Mouse (Mus musculus): Measurements from ENCODE around the gene Tigd3. TPM values are rescaled to one million over a fixed set of nuclear protein-coding genes. Genes with fewer than 3 reads are reported as not detected.

Tigd3 gene
- polyA plus RNA-seq, 1 experiment = 0.52 TPM

DNA sequence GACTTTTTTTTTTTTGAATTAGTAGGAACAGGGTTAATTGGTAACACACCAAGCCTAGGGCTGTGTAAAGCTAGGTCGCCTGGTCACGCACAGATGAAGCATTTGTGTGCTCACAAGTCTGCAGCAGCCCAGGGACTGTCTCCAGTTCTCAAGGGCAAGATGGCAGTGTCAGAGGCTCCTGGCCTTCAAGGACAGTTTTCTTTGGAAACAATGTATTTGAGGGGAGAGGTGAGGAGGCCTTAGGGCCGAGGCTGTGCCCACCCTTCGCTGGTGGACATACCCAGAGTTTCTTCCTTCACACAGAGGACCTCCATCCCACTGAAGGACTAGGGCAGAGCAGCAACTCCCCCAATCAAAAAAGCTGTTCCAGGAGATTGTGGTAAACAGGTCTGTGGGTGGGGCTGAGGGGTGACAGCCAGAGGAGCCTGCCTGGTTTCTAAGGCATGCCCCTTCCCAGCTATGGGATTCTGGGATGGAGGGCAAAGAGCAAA lies 46.6 kb downstream of the Tigd3 start:
- no peak for TF ChIP-seq CTCF (conservative IDR thresholded peaks at IDR 0.05; ENCODE audit: insufficient read depth, insufficient read length, low read depth, low read length)
- TF ChIP-seq POLR2A (IDR thresholded peaks at IDR 0.05; ENCODE audit: low read depth, low read length) = no peak
- Histone ChIP-seq H3K4me3 (ENCODE audit: insufficient read depth, low read depth, low read length) (peak overlapping the region; percentile 37), H3K27ac (ENCODE audit: insufficient read depth, low read depth, low read length) (peak overlapping the region; percentile 97)

DNA sequence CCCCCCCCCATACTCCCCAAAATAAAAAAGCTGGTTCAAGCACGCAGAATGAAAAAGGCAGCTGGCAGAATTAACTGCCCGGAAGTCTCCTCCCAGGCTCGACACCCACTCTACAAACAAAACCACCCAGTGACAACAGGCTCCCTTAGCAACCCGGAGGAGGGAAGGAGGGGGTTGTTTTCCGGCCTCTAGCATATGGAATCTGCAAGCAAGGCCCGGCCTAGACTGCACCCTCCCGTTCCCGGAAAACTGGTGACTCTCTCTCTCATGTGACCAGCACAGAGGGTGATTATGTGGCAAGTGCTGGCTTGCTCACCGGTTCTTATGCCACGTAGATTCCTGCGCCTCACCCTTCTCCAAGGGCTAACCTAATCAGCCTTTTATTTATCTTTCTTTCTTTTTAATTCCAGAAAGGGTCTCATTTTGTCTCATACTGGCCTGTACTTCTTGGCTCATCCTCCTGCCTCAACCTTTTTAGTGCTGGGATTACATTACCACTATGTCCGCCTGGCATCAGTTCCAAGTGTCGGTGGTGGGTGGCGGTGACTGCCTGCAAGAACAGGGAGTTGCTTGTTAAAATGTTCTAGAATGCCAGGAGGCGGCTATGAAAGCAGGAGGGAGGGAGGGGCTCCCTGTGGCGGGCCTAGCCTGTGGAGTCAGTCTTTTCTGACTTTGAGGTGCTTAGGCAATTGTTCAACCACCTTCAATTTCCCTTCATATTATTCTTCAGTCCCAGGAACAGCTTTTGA lies 47.2 kb downstream of the Tigd3 start:
- peaks cover 11% of the 10 kb centered on the region for H3K36me3 ChIP-seq (ENCODE audit: control insufficient read depth, insufficient read depth, low read length)
- DNase-seq = peak; percentile 96
- H3K4me1 ChIP-seq (ENCODE audit: control insufficient read depth, insufficient read depth, low read length) = peaks cover 35% of the 10 kb centered on the region
- peak overlapping the region; percentile 59 for H3K4me3 ChIP-seq (ENCODE audit: insufficient read depth, low read depth, low read length)
- peak overlapping the region; percentile 97 for H3K27ac ChIP-seq (ENCODE audit: insufficient read depth, low read depth, low read length)
- no peaks in the 10 kb centered on the region for H3K27me3 ChIP-seq (replicated peaks; ENCODE audit: control insufficient read depth, insufficient read depth, low read length)
- TF ChIP-seq CTCF (conservative IDR thresholded peaks at IDR 0.05; ENCODE audit: insufficient read depth, insufficient read length, low read depth, low read length) = no peak
- no peak for TF ChIP-seq POLR2A (IDR thresholded peaks at IDR 0.05; ENCODE audit: low read depth, low read length)
- under 1% methylated on average over 16 of the region's 16 CpGs for WGBS

More for the DNA sequence above, 46.6 kb downstream of the Tigd3 start:
- H3K4me1 ChIP-seq (ENCODE audit: control insufficient read depth, insufficient read depth, low read length) = peaks cover 35% of the 10 kb centered on the region
- WGBS = 23% methylated on average over 4 of the region's 4 CpGs
- peaks cover 11% of the 10 kb centered on the region for H3K36me3 ChIP-seq (ENCODE audit: control insufficient read depth, insufficient read depth, low read length)
- DNase-seq = no peak
- no peaks in the 10 kb centered on the region for H3K27me3 ChIP-seq (replicated peaks; ENCODE audit: control insufficient read depth, insufficient read depth, low read length)

DNA sequence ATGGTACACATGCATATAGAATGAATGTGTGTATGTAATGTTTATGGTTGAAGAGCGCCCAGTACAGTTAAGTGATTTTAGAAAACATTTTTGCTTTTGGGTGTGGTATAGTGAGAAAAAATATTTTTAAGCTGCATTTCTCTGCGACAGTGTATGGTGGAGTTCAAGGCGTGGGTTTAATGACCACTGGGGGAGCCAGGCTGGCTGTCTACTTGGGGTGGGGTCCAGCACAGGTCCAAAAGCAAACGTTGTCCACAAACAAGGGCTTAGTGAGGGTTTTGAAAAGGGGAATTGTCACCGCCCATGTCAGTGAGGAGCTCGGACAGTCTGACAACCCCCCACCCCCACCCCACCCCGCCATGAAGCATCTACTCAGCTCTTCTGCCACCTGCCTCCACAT lies 47.8 kb downstream of the Tigd3 start:
- no peak for DNase-seq
- TF ChIP-seq CTCF (conservative IDR thresholded peaks at IDR 0.05; ENCODE audit: insufficient read depth, insufficient read length, low read depth, low read length) = no peak
- no peak for TF ChIP-seq POLR2A (IDR thresholded peaks at IDR 0.05; ENCODE audit: low read depth, low read length)
- Histone ChIP-seq H3K4me3 (ENCODE audit: insufficient read depth, low read depth, low read length) (peak overlapping the region; percentile 59), H3K27ac (ENCODE audit: insufficient read depth, low read depth, low read length) (peak overlapping the region; percentile 97), H3K36me3 (ENCODE audit: control insufficient read depth, insufficient read depth, low read length) (peaks cover 11% of the 10 kb centered on the region), H3K4me1 (ENCODE audit: control insufficient read depth, insufficient read depth, low read length) (peaks cover 35% of the 10 kb centered on the region), H3K27me3 (replicated peaks; ENCODE audit: control insufficient read depth, insufficient read depth, low read length) (no peaks in the 10 kb centered on the region)
- WGBS = under 1% methylated on average over 7 of the region's 7 CpGs

DNA sequence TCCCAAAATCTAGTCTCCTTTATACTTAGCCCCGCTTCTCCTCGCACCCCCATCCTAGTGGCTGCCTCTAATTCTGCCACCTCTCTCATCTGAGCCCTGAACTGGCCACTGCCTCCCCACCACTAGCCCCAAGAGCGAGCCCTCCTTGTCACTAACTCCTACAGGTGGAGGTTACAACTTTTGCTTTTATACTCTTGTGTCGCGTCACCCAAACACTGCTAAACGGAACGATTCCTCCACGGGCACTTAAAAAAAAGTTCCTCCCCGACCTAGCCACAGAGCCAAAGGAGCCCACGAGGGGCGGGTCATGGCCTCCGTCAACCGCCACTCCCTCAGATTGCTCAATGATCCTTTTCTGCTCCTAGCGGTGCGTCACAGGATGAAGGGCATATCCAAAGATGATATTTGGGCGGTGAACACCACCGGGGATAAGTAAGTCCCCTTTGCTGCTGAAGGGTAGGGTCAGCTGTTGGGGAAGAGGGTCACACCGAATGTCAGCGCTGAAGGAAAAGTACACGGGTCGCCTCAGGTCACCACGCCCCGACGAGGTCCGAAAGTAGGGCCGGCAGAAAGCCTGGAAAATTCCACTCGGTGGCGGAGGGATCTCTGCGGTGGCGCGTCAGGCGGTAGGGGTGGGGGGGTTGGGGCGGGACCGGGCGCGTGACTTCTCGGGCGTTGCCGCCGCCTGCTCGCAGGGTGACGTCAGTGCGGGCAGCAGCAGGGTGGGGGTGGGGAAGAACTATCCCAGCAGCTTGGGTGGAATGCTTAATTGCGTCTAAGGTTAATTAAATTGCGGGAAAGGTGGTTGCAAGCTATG lies 48.4 kb downstream of the Tigd3 start:
- under 1% methylated on average over 45 of the region's 45 CpGs for WGBS
- peak; percentile 99 for DNase-seq

DNA sequence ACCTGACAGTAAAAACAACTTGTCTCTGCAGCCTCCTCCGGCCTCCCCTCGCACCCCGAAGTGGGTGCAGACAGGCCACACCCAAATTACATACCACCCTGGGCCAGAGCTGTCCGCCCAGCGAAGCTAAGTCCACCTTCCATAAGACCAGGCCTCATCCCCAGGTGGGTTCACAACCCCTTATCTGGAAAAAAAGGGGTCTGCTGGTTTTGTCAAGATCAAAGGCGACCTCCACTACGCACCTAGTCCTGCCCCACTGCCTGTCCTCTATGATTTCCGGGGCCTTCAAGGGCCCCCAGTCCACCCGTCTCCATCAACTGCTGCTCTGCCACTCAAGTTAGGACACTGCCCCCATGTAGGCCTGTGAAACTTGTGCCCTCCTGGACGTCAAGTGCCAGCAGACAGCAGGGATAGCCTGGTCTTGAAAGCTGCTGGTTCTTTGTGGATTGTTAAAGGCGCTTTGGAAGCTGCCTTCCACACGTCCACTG lies 49.1 kb downstream of the Tigd3 start:
- Histone ChIP-seq H3K27me3 (replicated peaks; ENCODE audit: control insufficient read depth, insufficient read depth, low read length) (no peaks in the 10 kb centered on the region), H3K4me1 (ENCODE audit: control insufficient read depth, insufficient read depth, low read length) (peaks cover 33% of the 10 kb centered on the region)

More for the DNA sequence above, 48.4 kb downstream of the Tigd3 start:
- peaks cover 34% of the 10 kb centered on the region for H3K4me1 ChIP-seq (ENCODE audit: control insufficient read depth, insufficient read depth, low read length)
- H3K4me3 ChIP-seq (ENCODE audit: insufficient read depth, low read depth, low read length) = peak overlapping the region; percentile 97
- no peaks in the 10 kb centered on the region for H3K27me3 ChIP-seq (replicated peaks; ENCODE audit: control insufficient read depth, insufficient read depth, low read length)
- 0 out of 2 replicates have a peak, but pooled peaks have one; percentile 16 for TF ChIP-seq CTCF (conservative IDR thresholded peaks at IDR 0.05; ENCODE audit: insufficient read depth, insufficient read length, low read depth, low read length)
- TF ChIP-seq POLR2A (IDR thresholded peaks at IDR 0.05; ENCODE audit: low read depth, low read length) = peak; percentile 100
- peaks cover 11% of the 10 kb centered on the region for H3K36me3 ChIP-seq (ENCODE audit: control insufficient read depth, insufficient read depth, low read length)
- peak overlapping the region; percentile 97 for H3K27ac ChIP-seq (ENCODE audit: insufficient read depth, low read depth, low read length)

DNA sequence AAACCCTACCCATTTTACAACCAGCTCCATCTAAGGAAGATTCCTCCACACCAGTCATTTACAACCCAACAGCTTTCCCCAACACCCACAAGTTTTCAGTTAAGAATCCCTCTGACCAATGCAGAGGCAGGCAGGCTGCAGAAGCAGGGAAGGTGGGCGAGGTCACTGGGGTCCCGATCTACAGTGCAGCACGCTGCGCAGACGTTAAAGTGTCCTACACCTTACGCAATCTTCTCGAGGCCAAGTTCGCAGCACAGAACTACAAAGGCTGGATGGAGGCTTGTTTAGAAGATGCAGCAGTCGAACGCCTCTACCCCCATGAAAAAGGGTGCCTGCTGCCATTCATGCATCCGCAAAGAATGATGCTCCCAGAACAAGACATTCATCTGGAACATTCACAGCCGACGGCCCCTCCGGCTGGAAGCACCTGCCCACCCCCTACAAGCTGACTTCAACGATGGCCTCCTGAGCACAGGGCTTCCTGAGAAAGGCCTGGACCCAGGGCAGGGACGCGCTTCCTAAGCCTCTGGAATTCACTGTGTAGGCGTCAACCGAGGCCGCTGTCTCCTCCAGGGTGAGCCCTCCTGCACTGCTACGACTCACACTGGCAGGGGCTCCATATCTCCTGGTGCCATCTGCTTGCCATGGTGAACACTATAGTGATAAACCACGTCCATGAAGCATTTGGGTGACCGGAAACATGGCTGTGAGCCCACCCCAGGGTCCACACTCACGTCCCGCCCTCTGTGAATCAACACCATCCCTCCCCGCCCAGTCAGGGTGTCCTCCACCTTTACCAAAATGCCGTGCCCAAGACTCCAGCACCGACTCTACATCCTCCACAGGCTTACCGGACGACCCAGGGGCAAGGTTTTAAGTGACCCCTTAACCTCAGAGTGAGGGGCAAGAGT lies 49.9 kb downstream of the Tigd3 start:
- Histone ChIP-seq H3K27ac (ENCODE audit: insufficient read depth, low read depth, low read length) (peak overlapping the region; percentile 97), H3K27me3 (replicated peaks; ENCODE audit: control insufficient read depth, insufficient read depth, low read length) (no peaks in the 10 kb centered on the region), H3K4me3 (ENCODE audit: insufficient read depth, low read depth, low read length) (peak overlapping the region; percentile 97), H3K4me1 (ENCODE audit: control insufficient read depth, insufficient read depth, low read length) (peaks cover 30% of the 10 kb centered on the region), H3K36me3 (ENCODE audit: control insufficient read depth, insufficient read depth, low read length) (peaks cover 11% of the 10 kb centered on the region)
- TF ChIP-seq CTCF (conservative IDR thresholded peaks at IDR 0.05; ENCODE audit: insufficient read depth, insufficient read length, low read depth, low read length) (no peak), POLR2A (IDR thresholded peaks at IDR 0.05; ENCODE audit: low read depth, low read length) (peak; percentile 79)
- 13% methylated on average over 30 of the region's 30 CpGs for WGBS
- peak; percentile 52 for DNase-seq

More for the DNA sequence above, 49.1 kb downstream of the Tigd3 start:
- Histone ChIP-seq H3K4me3 (ENCODE audit: insufficient read depth, low read depth, low read length) (peak overlapping the region; percentile 97), H3K27ac (ENCODE audit: insufficient read depth, low read depth, low read length) (peak overlapping the region; percentile 97), H3K36me3 (ENCODE audit: control insufficient read depth, insufficient read depth, low read length) (peaks cover 11% of the 10 kb centered on the region)
- TF ChIP-seq CTCF (conservative IDR thresholded peaks at IDR 0.05; ENCODE audit: insufficient read depth, insufficient read length, low read depth, low read length) (no peak), POLR2A (IDR thresholded peaks at IDR 0.05; ENCODE audit: low read depth, low read length) (peak; percentile 66)
- DNase-seq = no peak
- 13% methylated on average over 12 of the region's 12 CpGs for WGBS
